Mouse (Mus musculus): ENCODE measurements around the gene Myo1f.
"Not testable (repeated sequence)": the region's sequence is repeated elsewhere in the genome, so short reads cannot be mapped to it uniquely, and the experiment has no call there.

Myo1f gene

DNA sequence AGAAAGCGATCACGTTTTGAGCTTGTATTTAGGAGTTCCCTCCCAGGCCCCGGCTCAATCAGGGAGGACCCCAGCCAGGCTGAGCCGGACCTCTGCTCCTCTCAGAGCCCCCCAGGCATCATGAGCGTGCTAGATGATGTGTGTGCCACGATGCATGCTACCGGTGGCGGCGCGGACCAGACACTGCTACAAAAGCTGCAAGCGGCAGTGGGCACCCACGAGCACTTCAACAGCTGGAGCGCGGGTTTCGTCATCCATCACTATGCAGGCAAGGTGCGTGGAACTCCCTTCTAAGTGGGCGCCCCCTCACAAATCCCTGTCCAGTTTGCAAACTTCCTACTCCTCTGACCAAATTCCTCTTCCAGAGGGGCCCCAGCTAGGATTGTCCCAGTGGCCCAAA lies 30.5 kb downstream of the Myo1f start:
- DNase-seq, result no peak

DNA sequence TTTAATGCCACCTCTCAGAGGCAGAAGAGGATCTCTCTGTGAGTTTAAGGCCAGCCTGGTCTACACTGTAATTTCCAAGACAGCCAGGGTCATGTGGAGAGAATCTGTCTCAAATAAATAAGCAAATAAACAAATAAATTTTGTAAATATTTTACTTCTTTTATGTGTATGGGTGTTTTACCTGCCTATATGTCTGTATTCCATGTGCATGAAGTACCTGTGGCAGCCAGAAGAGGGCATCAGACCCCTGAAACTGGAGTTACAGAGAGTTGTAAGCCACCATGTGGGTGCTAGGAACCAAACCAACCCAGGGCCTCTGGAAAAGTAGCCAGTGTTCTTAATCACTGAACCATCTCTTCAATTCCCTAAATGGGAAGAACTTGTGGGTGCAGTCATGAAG lies 41.8 kb downstream of the Myo1f start:
- no peak for DNase-seq

DNA sequence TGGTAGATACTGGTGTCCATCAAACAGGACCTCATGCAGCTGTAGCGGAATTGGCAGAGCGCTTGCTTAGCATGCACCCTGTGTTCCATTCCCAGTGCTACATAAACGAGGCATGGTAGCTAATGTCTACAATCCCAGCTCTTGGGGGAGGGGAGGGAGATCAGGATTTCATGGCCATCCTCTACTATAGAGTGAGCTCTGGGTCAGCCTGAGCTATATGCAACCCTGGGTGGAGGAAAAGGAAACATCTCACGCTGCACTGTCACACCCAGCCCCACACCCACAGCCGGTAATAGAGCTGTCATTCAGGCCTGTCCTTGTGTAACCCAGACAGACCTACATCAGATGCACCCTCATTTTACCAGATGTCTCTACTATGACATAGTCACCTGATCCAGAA lies 43.0 kb downstream of the Myo1f start:
- DNase-seq, result no peak

GRCm38 (mm10) chr17:33599836-33600475 lies 44.4 kb downstream of the Myo1f start:
- no peak for DNase-seq

DNA sequence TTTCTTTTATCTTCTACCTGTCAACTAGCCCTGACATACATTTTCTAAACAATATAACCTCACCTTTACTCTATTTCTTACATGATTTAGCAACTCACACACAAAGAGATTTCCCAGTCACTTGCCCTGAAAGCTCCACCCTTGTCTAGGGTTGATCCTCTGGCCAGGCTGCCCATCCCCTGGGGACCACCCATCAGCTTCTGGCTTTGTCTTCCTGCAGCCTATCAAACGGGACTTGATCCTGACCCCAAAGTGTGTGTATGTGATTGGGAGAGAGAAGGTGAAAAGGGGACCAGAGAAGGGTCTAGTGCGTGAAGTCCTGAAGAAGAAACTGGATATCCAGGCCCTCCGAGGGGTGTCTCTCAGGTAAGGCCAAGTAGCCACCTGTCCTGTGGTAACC lies 45.3 kb downstream of the Myo1f start:
- DNase-seq, result no peak

GRCm38 (mm10) chr17:33601947-33602346 lies 46.4 kb downstream of the Myo1f start:
- DNase-seq, result no peak

- DNase-seq, result no peak
These were observed 51.8 kb downstream of the Myo1f start for GRCm38 (mm10) chr17:33607273-33607672.

DNA sequence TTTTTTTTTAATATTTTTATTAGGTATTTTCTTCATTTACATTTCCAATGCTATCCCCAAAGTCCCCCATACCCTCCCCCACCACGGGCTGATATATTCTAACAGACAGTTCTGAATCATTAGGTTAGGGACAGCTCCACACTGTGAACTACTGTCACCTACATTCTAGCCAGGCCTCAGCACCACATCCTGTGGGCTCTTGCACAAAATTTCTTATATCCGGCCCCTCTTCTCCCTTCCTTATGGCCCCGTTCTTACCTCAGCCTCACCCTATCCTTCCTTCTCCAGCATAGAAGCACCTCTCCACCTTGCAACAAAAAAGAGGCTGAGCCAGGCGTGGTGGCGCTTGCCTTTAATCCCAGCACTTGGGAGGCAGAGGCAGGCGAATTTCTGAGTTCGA lies 55.0 kb downstream of the Myo1f start:
- DNase-seq, result no peak

- not testable (repeated sequence) for DNase-seq
These were observed 58.2 kb downstream of the Myo1f start for GRCm38 (mm10) chr17:33613726-33614125.

DNA sequence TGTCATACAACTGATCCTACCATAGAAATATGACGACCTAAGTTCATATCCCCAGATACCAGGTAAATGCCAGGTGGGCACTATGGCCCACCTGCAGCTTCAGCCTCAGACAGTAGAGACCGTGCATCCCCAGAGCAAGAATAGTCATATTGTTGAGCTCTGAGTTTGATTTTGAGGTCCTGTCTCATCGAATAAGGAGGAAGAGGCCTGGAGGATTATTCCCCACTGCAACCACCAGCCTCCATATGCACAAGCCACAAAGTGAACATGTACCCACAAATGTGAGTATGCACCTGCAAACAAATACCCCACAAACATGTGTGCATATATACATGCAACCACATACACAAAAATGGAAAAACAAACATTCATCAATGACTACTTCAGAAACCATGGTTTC lies 71.8 kb downstream of the Myo1f start:
- DNase-seq, result no peak

GRCm38 (mm10) chr17:33628621-33629486 lies 73.3 kb downstream of the Myo1f start, which contains the start of gene Zfp414:
Gene Zfp414, plus strand, starts transcription at chr17:33629090.
- DNase-seq, result peak; percentile 83 to 93

GRCm38 (mm10) chr17:33629487-33630125 lies 74.1 kb downstream of the Myo1f start:
- no peak for DNase-seq

DNA sequence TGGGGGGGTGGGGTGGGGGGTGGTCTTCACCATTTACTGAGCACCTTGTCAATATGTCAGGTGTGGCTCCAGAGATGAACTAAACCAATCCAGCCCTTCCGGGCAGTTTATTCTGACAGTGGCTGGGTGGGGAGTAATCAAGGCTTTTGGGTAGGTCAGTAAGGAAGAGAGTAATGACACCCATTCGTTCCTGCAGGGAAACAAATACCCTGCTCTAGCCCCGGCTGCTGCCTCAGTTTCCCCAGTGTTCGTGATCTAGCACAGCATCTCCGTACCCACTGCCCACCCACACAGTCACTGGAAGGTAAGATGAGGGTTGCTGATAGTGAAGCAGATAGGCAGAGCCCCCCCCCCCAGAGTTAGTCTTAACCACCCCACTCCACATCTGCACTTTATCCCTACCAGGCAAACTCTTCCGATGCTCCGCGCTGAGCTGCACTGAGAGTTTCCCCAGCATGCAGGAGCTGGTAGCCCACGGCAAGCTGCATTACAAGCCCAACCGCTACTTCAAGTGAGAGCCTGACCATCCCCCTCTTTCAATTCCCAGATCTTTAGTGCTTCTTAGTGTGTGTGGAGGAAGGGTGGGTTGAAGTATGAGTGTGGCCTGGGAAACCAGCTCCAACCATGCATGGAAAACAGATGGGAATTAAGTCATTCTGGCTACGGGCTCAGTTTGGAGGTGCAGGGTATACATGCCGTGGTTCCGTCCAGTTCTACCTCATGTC lies 74.8 kb downstream of the Myo1f start:
- no peak for DNase-seq

GRCm38 (mm10) chr17:33631236-33631635 lies 75.7 kb downstream of the Myo1f start:
- no peak for DNase-seq

DNA sequence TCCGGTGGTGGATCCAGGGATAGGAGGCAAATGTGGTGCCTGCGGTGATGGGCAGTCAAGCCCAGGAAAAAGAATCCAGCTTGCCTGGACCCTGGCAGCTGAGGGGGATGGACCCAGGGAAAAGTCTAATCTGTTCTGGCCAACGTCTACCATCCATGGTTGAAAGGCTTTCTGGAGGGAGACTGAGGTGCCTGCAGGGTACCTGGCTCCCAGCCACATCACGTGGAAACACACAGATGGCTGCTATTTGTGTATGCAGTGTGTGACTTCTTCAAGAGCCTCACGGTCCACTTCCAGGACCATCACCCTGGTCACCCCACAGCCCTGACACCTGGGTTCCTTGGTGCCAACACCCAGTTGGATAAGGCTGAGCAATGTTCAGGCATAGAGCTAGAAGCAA lies 76.3 kb downstream of the Myo1f start:
- DNase-seq, result no peak

- DNase-seq, result no peak
These were observed 81.5 kb downstream of the Myo1f start for GRCm38 (mm10) chr17:33637038-33637437.

GRCm38 (mm10) chr17:33637516-33638276 lies 82.2 kb downstream of the Myo1f start, which contains the start of gene Pram1:
Gene Pram1, plus strand, starts transcription at chr17:33638056.
- DNase-seq, result no peak

GRCm38 (mm10) chr17:33639743-33640142 lies 84.2 kb downstream of the Myo1f start:
- no peak for DNase-seq

DNA sequence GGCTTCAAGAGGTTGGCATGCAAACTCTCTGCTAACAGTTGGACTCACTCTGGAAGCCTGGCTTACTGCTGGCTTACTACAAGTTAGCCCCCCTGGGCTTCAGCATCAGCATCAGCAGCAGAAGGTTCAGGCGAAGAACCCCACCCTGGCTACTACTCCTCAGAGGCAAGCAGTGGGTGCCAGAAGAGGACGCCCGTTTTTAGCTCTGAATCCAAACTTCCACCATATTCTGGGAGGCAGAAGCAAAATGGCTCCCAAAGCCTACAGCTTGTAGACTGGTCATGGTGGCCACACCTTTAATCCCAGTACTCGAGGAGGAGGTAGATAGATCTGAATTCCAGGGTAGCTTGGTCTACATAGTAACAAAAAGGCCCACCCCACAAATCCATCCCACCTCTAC lies 88.6 kb downstream of the Myo1f start:
- DNase-seq, result no peak

DNA sequence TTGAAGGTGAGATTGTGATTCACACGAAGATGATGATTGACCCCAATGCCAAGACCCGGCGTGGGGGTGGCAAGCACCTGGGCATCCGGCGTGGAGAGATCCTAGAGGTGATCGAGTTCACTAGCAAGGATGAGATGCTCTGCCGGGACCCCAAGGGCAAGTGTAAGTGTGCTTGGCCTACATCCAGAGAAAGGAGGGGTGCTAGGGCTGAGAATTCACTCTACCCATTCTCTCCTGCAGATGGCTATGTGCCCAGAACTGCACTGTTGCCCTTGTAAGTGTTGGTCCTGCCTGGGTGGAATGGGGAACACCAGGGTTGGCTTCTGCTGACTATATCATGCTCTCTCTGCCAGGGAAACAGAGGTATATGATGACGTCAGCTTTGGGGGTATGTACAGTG lies 89.6 kb downstream of the Myo1f start:
- DNase-seq, result no peak

- DNase-seq, result no peak
These were observed 94.4 kb downstream of the Myo1f start for GRCm38 (mm10) chr17:33649781-33650475.
